Mouse (Mus musculus) MEL (cell line): Measurements from ENCODE around the gene Gls2. TPM values are rescaled to one million over a fixed set of nuclear protein-coding genes. Genes with fewer than 3 reads are reported as not detected.
A peak's percentile ranks its signal among the peaks of the same experiment; 100 is the strongest.

Experiments
- DNase-seq: peaks from one replicate; pipeline ENCODE4 v3.0.0; 2011; ENCODE audit warnings: low read depth, low spot score
- H3K27ac ChIP-seq: 2 replicates; pipeline ENCODE4 v1.5.1; 2012; ENCODE audit warnings: low read depth, mild to moderate bottlenecking, control low read depth, low read length, moderate library complexity; ENCODE audit not compliant: control insufficient read depth
- H3K27me3 ChIP-seq, 2 experiments: fragments of 150-350 bp in 1 of 2; sonication (generic) in 1 of 2; 2 replicates each; pipeline ENCODE4 v1.6.1; 2012; ENCODE audit warnings: low read length in 2 of 2, mild to moderate bottlenecking in 2 of 2, improper control_type of control experiment in 1 of 2, moderate library complexity in 1 of 2; ENCODE audit not compliant: insufficient read depth in 2 of 2, control insufficient read depth in 1 of 2
- H3K36me3 ChIP-seq, 2 experiments: 2 replicates each; pipeline ENCODE4 v1.6.1; 2012 to 2014; ENCODE audit warnings: low read length in 2 of 2, improper control_type of control experiment in 1 of 2, inconsistent platforms in 1 of 2, mild to moderate bottlenecking in 1 of 2; ENCODE audit not compliant: insufficient read depth in 2 of 2, control insufficient read depth in 1 of 2
- H3K4me1 ChIP-seq, 2 experiments: fragments of 150-350 bp in 1 of 2; sonication (generic) in 1 of 2; 2 replicates each; pipeline ENCODE4 v1.6.1; 2012; ENCODE audit warnings: low read length in 2 of 2, improper control_type of control experiment in 1 of 2, mild to moderate bottlenecking in 1 of 2; ENCODE audit not compliant: insufficient read depth in 2 of 2, control insufficient read depth in 1 of 2
- H3K4me3 ChIP-seq, 2 experiments: fragments of 150-350 bp in 1 of 2; sonication (generic) in 1 of 2; 2 replicates each; pipeline ENCODE4 v1.5.1; 2012; ENCODE audit warnings: low read depth in 2 of 2, low read length in 2 of 2, mild to moderate bottlenecking in 2 of 2, moderate library complexity in 2 of 2, control low read depth in 1 of 2, improper control_type of control experiment in 1 of 2; ENCODE audit not compliant: control insufficient read depth in 1 of 2, insufficient read depth in 1 of 2
- H3K79me2 ChIP-seq: 2 replicates; pipeline ENCODE4 v1.6.1; 2012; ENCODE audit warnings: mild to moderate bottlenecking, low read length, moderate library complexity; ENCODE audit not compliant: control insufficient read depth, poor library complexity, insufficient read depth
- H3K9ac ChIP-seq: 2 replicates; pipeline ENCODE4 v1.6.1; 2012; ENCODE audit warnings: low read depth, mild to moderate bottlenecking, control low read depth, low read length, moderate library complexity; ENCODE audit not compliant: control insufficient read depth, poor library complexity, severe bottlenecking
- H3K9me3 ChIP-seq: fragments of 150-350 bp; sonication (generic); replicated peaks from 2 replicates; pipeline ENCODE4 v1.6.1; 2012; ENCODE audit warnings: mild to moderate bottlenecking, low read length, improper control_type of control experiment, moderate library complexity; ENCODE audit not compliant: insufficient read depth
- BHLHE40 ChIP-seq: IDR thresholded peaks from 2 replicates; pipeline ENCODE4 v1.6.1; 2012; ENCODE audit warnings: low read depth, mild to moderate bottlenecking, inconsistent platforms, low read length, improper control_type of control experiment, borderline replicate concordance
- CHD1 ChIP-seq: IDR thresholded peaks from 2 replicates; pipeline ENCODE4 v1.6.1; 2012; ENCODE audit warnings: low read depth, mild to moderate bottlenecking, inconsistent platforms, low read length, improper control_type of control experiment
- CHD2 ChIP-seq: IDR thresholded peaks from 2 replicates; pipeline ENCODE4 v1.6.1; 2011; ENCODE audit warnings: low read length, improper control_type of control experiment
- ELF1 ChIP-seq: IDR thresholded peaks from 2 replicates; pipeline ENCODE4 v1.6.1; 2014; ENCODE audit warnings: low read depth, mild to moderate bottlenecking, inconsistent platforms, low read length, improper control_type of control experiment, moderate library complexity
- EP300 ChIP-seq, 2 experiments: IDR thresholded peaks; 2 replicates each; pipeline ENCODE4 v1.6.1; 2011; ENCODE audit warnings: improper control_type of control experiment in 2 of 2, low read length in 2 of 2, low read depth in 1 of 2, mild to moderate bottlenecking in 1 of 2
- ETS1 ChIP-seq: IDR thresholded peaks from 2 replicates; pipeline ENCODE4 v1.6.1; 2012; ENCODE audit warnings: low read depth, mild to moderate bottlenecking, inconsistent platforms, low read length, improper control_type of control experiment, moderate library complexity
- GABPA ChIP-seq: IDR thresholded peaks from 2 replicates; pipeline ENCODE4 v1.6.1; 2012; ENCODE audit warnings: low read depth, mild to moderate bottlenecking, inconsistent platforms, low read length, improper control_type of control experiment, moderate library complexity
- GATA1 ChIP-seq: IDR thresholded peaks from 2 replicates; pipeline ENCODE4 v1.6.1; 2011; ENCODE audit warnings: low read depth, low read length, improper control_type of control experiment
- JUND ChIP-seq: IDR thresholded peaks from 2 replicates; pipeline ENCODE4 v1.6.1; 2011; ENCODE audit warnings: low read depth, mild to moderate bottlenecking, improper control_type of control experiment, low read length
- KAT2A ChIP-seq: conservative IDR thresholded peaks from 2 replicates; pipeline ENCODE4 v1.6.1; 2012; ENCODE audit warnings: low read depth, low read length, improper control_type of control experiment, inconsistent platforms
- MAFK ChIP-seq: IDR thresholded peaks from 2 replicates; pipeline ENCODE4 v1.6.1; 2011; ENCODE audit warnings: low read depth, mild to moderate bottlenecking, low read length, improper control_type of control experiment, borderline replicate concordance
- MAX ChIP-seq: IDR thresholded peaks from 2 replicates; pipeline ENCODE4 v1.6.1; 2011; ENCODE audit warnings: low read length, improper control_type of control experiment
- MYB ChIP-seq: IDR thresholded peaks from 2 replicates; pipeline ENCODE4 v1.6.1; 2011; ENCODE audit warnings: mild to moderate bottlenecking, low read depth, low read length, improper control_type of control experiment
- MYC ChIP-seq: IDR thresholded peaks from 2 replicates; pipeline ENCODE4 v1.6.1; 2011; ENCODE audit warnings: low read depth, mild to moderate bottlenecking, low read length, improper control_type of control experiment, moderate library complexity
- NELFE ChIP-seq: IDR thresholded peaks from 2 replicates; pipeline ENCODE4 v1.6.1; 2011; ENCODE audit warnings: low read depth, low read length, improper control_type of control experiment
- NRF1 ChIP-seq: IDR thresholded peaks from 2 replicates; pipeline ENCODE4 v1.6.1; 2014; ENCODE audit warnings: low read depth, mild to moderate bottlenecking, inconsistent platforms, low read length, improper control_type of control experiment, moderate library complexity; ENCODE audit not compliant: poor library complexity, insufficient read depth, severe bottlenecking
- POLR2A ChIP-seq, 2 experiments: IDR thresholded peaks; 2 replicates each; pipeline ENCODE4 v1.6.1; 2011 to 2012; ENCODE audit warnings: low read length in 2 of 2, mild to moderate bottlenecking in 2 of 2, control low read depth in 1 of 2, improper control_type of control experiment in 1 of 2, low read depth in 1 of 2, moderate library complexity in 1 of 2; ENCODE audit not compliant: control insufficient read depth in 1 of 2, insufficient read depth in 1 of 2, poor library complexity in 1 of 2
- RAD21 ChIP-seq: IDR thresholded peaks from 2 replicates; pipeline ENCODE4 v1.6.1; 2011; ENCODE audit warnings: mild to moderate bottlenecking, low read depth, low read length, improper control_type of control experiment
- RCOR1 ChIP-seq: IDR thresholded peaks from 2 replicates; pipeline ENCODE4 v1.6.1; 2012; ENCODE audit warnings: low read depth, mild to moderate bottlenecking, inconsistent platforms, low read length, improper control_type of control experiment
- SIN3A ChIP-seq: IDR thresholded peaks from 2 replicates; pipeline ENCODE4 v1.6.1; 2012; ENCODE audit warnings: low read length, improper control_type of control experiment, inconsistent platforms
- TAL1 ChIP-seq: IDR thresholded peaks from 2 replicates; pipeline ENCODE4 v1.6.1; 2012; ENCODE audit warnings: mild to moderate bottlenecking, inconsistent platforms, low read length, moderate library complexity, mixed read lengths
- TBP ChIP-seq: IDR thresholded peaks from 2 replicates; pipeline ENCODE4 v1.8.0; 2011; ENCODE audit warnings: low read depth, low read length, improper control_type of control experiment
- TCF12 ChIP-seq: IDR thresholded peaks from 2 replicates; pipeline ENCODE4 v1.6.1; 2014; ENCODE audit warnings: low read depth, mild to moderate bottlenecking, inconsistent platforms, low read length, improper control_type of control experiment, moderate library complexity
- UBTF ChIP-seq: IDR thresholded peaks from 2 replicates; pipeline ENCODE4 v1.6.1; 2012; ENCODE audit warnings: low read depth, mild to moderate bottlenecking, inconsistent platforms, low read length, improper control_type of control experiment, moderate library complexity, borderline replicate concordance; ENCODE audit not compliant: insufficient read depth
- ZC3H11A ChIP-seq: IDR thresholded peaks from 2 replicates; pipeline ENCODE4 v1.6.1; 2012; ENCODE audit warnings: low read depth, mild to moderate bottlenecking, inconsistent platforms, low read length, improper control_type of control experiment
- ZMIZ1 ChIP-seq: IDR thresholded peaks from 2 replicates; pipeline ENCODE4 v1.6.1; 2012; ENCODE audit warnings: low read depth, mild to moderate bottlenecking, inconsistent platforms, low read length, improper control_type of control experiment, moderate library complexity
- ZNF384 ChIP-seq: IDR thresholded peaks from 2 replicates; pipeline ENCODE4 v1.6.1; 2012; ENCODE audit warnings: low read depth, mild to moderate bottlenecking, inconsistent platforms, low read length, improper control_type of control experiment
- polyA plus RNA-seq, 2 experiments: library from polyadenylated mRNA; stranded (reverse) in 1 of 2; unstranded in 1 of 2; fragments of >175 nt in 1 of 2; fragments of >200 nt in 1 of 2; gene quantifications; 2 replicates each; pipeline versions ENCODE4 v1.2.1 to v1.2.4; 2012; ENCODE audit warnings: low replicate concordance in 2 of 2, low read depth in 1 of 2; ENCODE audit not compliant: insufficient read length in 2 of 2, insufficient read depth in 1 of 2, missing spikeins in 1 of 2
- total RNA-seq: library from RNA; depleted of rRNA; stranded (reverse); fragments of 300-350 nt; gene quantifications from 2 replicates; pipeline ENCODE4 v1.2.3, GENCODE M21; 2012

Gene Gls2
- total and polyA plus RNA-seq, 3 experiments: 11.8 to 17.8 TPM; not detected in 1

DNA sequence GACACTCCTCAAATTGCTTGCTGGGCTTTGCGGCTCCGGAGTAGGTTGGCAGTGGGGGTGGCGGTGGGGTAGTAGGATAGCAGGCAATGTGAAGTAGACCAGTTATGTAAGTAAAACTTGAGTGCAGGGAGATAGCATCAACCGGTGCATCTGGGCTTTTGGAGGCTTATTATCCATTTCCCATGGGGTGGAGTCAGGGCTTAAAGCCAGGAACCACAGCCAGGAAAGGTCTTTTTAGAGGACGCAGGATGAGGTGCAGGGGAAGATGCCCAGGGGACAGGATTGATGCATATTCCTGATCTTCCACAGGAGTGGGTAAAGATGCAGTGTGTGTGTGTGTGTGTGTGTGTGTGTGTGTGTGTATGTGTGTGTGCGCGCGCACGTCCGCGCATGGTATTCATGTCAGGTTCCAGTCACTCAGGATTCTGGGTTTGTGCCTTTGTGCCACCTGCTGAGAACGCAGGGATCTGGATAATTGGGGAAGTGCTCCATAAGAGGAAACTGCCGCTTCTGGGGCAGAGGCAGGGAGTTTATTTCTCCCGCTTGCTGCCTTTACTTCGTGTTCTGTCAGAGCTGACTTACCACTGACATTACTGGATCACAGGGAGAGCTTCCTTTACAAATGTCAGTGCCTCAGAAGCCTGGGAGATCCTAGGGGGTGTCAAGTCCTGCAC lies 43.7 kb downstream of the Gls2 start:
- TF ChIP-seq MAFK (no peak), UBTF (no peak), SIN3A (no peak; the same call in 1 of the 2 replicates), ZC3H11A (no peak), ZNF384 (no peak), NELFE (no peak), TBP (no peak), MYB (no peak), GABPA (no peak), TCF12 (0 out of 2 replicates have a peak, but pooled peaks have one; percentile 29), KAT2A (no peak), POLR2A (IDR thresholded peaks at IDR 0.05; ENCODE audit: control insufficient read depth in 1 of 2, insufficient read depth in 1 of 2, low read depth in 1 of 2, low read length in 2 of 2, poor library complexity in 1 of 2) (no peak; a peak in 1 of 4 replicates), ZMIZ1 (no peak), RCOR1 (0 out of 2 replicates have a peak, but pooled peaks have one; percentile 8), CHD1 (no peak), MYC (no peak), EP300 (IDR thresholded peaks at IDR 0.05; ENCODE audit: low read depth in 1 of 2, low read length in 2 of 2) (peak; percentile 30 to 36; a peak in 2 of 4 replicates), ETS1 (peak; percentile 63), TAL1 (no peak)
- Histone ChIP-seq H3K4me1 (peaks cover 22 to 30% of the 10 kb centered on the region in 2 experiments), H3K27ac (peak overlapping the region; percentile 22; the same call in 1 of the 2 replicates), H3K27me3 (no peaks in the 10 kb centered on the region), H3K36me3 (peaks cover 2 to 32% of the 10 kb centered on the region in 2 experiments; a peak in 3 of 4 replicates), H3K9ac (no peak overlapping the region; the same call in 1 of the 2 replicates), H3K4me3 (no peak overlapping the region), H3K79me2 (peaks cover 8% of the 10 kb centered on the region; the same call in 1 of the 2 replicates), H3K9me3 (no peaks in the 10 kb centered on the region)
- peak; percentile 65 for DNase-seq

DNA sequence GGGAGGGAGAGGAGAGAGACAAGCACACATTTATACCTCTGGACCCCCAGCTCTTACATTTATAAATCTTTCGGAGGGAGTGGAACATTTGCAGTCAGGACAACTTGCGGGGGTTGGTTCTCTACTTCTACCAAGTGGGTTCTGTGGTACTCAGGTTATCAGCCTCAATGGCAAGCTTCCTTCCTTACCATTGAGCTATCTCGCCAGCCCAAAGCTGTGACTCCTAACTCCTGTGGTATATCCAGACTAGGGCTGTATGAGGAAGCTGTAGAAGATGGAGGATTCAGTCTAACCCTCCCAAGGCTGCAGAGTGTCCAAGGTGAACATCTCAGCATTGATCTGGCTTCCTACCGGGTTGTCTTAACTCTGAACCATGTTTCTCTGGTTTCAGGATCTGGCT lies 44.9 kb downstream of the Gls2 start:
- DNase-seq: peak; percentile 70
- Histone ChIP-seq H3K9ac (no peak overlapping the region), H3K27me3 (no peaks in the 10 kb centered on the region), H3K27ac (0 out of 2 replicates have a peak overlapping the region, but pooled peaks have one; percentile 14), H3K4me3 (no peak overlapping the region), H3K4me1 (peaks cover 22 to 30% of the 10 kb centered on the region in 2 experiments), H3K79me2 (peaks cover 6% of the 10 kb centered on the region; the same call in 1 of the 2 replicates), H3K36me3 (peaks cover 2 to 32% of the 10 kb centered on the region in 2 experiments), H3K9me3 (no peaks in the 10 kb centered on the region)
- TF ChIP-seq TAL1: peak; percentile 45
- TF ChIP-seq NRF1: no peak
- no peak for TF ChIP-seq ELF1
- TF ChIP-seq RAD21: no peak
- no peak for TF ChIP-seq BHLHE40
- TF ChIP-seq MAFK: no peak
- TF ChIP-seq MAX: no peak
- no peak for TF ChIP-seq JUND
- no peak for TF ChIP-seq POLR2A (IDR thresholded peaks at IDR 0.05; ENCODE audit: control insufficient read depth in 1 of 2, insufficient read depth in 1 of 2, low read depth in 1 of 2, low read length in 2 of 2, poor library complexity in 1 of 2)
- peak; percentile 56 to 60; a peak in 3 of 4 replicates for TF ChIP-seq EP300 (IDR thresholded peaks at IDR 0.05; ENCODE audit: low read depth in 1 of 2, low read length in 2 of 2)
- no peak for TF ChIP-seq MYB
- no peak for TF ChIP-seq SIN3A
- no peak for TF ChIP-seq CHD2
- peak; percentile 45; the same call in 1 of the 2 replicates for TF ChIP-seq RCOR1
- TF ChIP-seq GATA1: peak; percentile 50
